In genomic region chr2:51542272-51542671, GRCm38 (mm10) we compare ENCODE assay signal across 10 mouse cellular contexts.
DNase-seq lines count a peak whose midpoint lies in the region; ATAC-seq lines count a peak whose summit lies in the region.
"Had no signal": no experiment of that assay in that cellular context is flagged by ENCODE, and none has a peak within 500 bp of the region (broad histone marks: within the 10 kb centered on the region; RNA-seq: fewer than 3 reads in every experiment).

No protein-coding gene starts in this region.

- H3K27me3 ChIP-seq in kidney, embryonic 16.5 days (ENCODE audit: insufficient read depth, low read length): no peaks in the 10 kb centered on the region
- H3K27me3 ChIP-seq: embryonic facial prominence, embryonic 12.5 days; midbrain, embryonic 12.5 days had no signal

- no peak overlapping the region for H3K4me3 ChIP-seq in kidney, embryonic 16.5 days (ENCODE audit: low read length)
- H3K4me3 ChIP-seq: embryonic facial prominence, embryonic 12.5 days; midbrain, embryonic 12.5 days had no signal

- WGBS in kidney, embryonic 16.5 days: 78% methylated on average over 4 of the region's 4 CpGs

- H3K9me3 ChIP-seq in kidney, embryonic 16.5 days (ENCODE audit: low read length): no peaks in the 10 kb centered on the region
- H3K9me3 ChIP-seq: embryonic facial prominence, embryonic 12.5 days; midbrain, embryonic 12.5 days had no signal

- no peaks in the 10 kb centered on the region for H3K4me1 ChIP-seq in kidney, embryonic 16.5 days (ENCODE audit: insufficient read depth, low read length)
- H3K4me1 ChIP-seq: embryonic facial prominence, embryonic 12.5 days; midbrain, embryonic 12.5 days had no signal

- no peak overlapping the region for H3K4me2 ChIP-seq in kidney, embryonic 16.5 days (replicated peaks; ENCODE audit: low read depth, low read length)
- H3K4me2 ChIP-seq: embryonic facial prominence, embryonic 12.5 days; midbrain, embryonic 12.5 days had no signal

- H3K36me3 ChIP-seq in kidney, embryonic 16.5 days (ENCODE audit: insufficient read depth, low read length): no peaks in the 10 kb centered on the region
- H3K36me3 ChIP-seq: embryonic facial prominence, embryonic 12.5 days; midbrain, embryonic 12.5 days had no signal

- ATAC-seq in kidney, embryonic 16.5 days (ENCODE audit: low FRiP score, low TSS enrichment): no peak

- no peak overlapping the region for H3K9ac ChIP-seq in kidney, embryonic 16.5 days (replicated peaks; ENCODE audit: low read length)
- H3K9ac ChIP-seq: embryonic facial prominence, embryonic 12.5 days; midbrain, embryonic 12.5 days had no signal

- peak; percentile 2 for DNase-seq in cerebellum, adult 11-12 months
- DNase-seq in cerebellum, postnatal 36 days: no peak
- peak; percentile 19 for DNase-seq in kidney, adult 9 months
- DNase-seq in B cell, adult 2 months: peak; percentile 14 to 19
- peak; percentile 36 for DNase-seq in embryo, embryonic 10.5 days (ENCODE audit: low spot score)
- DNase-seq in layer of hippocampus, postnatal 14 days (ENCODE audit: low spot score in 2 of 2): no peak
- DNase-seq in layer of hippocampus, adult 9-10 months (ENCODE audit: low spot score): no peak

- no peak overlapping the region for H3K27ac ChIP-seq in kidney, embryonic 16.5 days (ENCODE audit: low read length)
- H3K27ac ChIP-seq: embryonic facial prominence, embryonic 12.5 days; midbrain, embryonic 12.5 days had no signal

Comparison
In these comparisons a context has a peak if more than half of its experiments do, and no peak if none do; other contexts are left out.
1. DNase-seq: peak in cerebellum, adult 11-12 months (single experiment), kidney, adult 9 months (single experiment), B cell, adult 2 months (2 of 2) and embryo, embryonic 10.5 days (single experiment); none in cerebellum, postnatal 36 days (0 of 2), layer of hippocampus, postnatal 14 days (0 of 2) and layer of hippocampus, adult 9-10 months (single experiment).